Mouse (Mus musculus): ENCODE results near the gene Zfp811.

- TF ChIP-seq CTCF (IDR thresholded peaks at IDR 0.05; ENCODE audit: low read depth, low read length) (no peak), GATA2 (IDR thresholded peaks at IDR 0.05; ENCODE audit: borderline replicate concordance, low read depth, low read length) (no peak), TAL1 (conservative IDR thresholded peaks at IDR 0.05; ENCODE audit: low read depth, low read length) (no peak), POLR2AphosphoS5 (IDR thresholded peaks at IDR 0.05; ENCODE audit: insufficient replicate concordance, low read depth, low read length) (no peak), GATA1 (IDR thresholded peaks at IDR 0.05; ENCODE audit: borderline replicate concordance, low read length) (no peak)
Observed at GRCm38 (mm10) chr17:32786944-32787343, 22.8 kb downstream of the Zfp811 start.
